Mouse (Mus musculus) adrenal gland, postnatal 14 days (tissue): ENCODE results near the gene Hid1. TPM values are rescaled to one million over a fixed set of nuclear protein-coding genes. Genes with fewer than 3 reads are reported as not detected.

Experiments
- DNase-seq: peaks from one replicate; pipeline ENCODE4 v3.0.0; 2021; ENCODE audit warnings: mixed read lengths
- total RNA-seq: library from RNA; stranded (reverse); gene quantifications from 2 replicates; pipeline ENCODE4 v1.2.3, GENCODE M21; 2021

Gene Hid1
- total RNA-seq, 1 experiment from 2014 or later, result 20.3 TPM

DNA sequence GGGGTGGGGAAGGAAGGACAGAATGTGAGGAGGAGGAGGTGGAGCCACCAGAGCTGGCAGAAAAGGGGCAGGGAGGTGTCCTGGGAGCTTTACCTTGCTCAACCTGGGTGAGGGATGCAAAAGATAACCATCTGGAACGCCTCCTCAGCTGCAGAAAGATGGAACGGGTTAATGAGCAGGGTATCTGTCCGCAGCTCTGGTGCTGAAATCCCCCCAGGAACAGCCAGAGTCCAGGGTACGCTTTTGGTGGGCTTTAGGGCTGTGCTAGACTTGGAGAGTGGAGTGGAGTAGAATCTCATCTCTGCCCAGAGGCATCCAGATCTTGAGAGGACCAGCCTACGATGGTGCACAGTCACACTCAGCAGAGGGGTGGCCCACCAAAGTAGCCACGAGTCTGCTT lies 31.4 kb downstream of the Hid1 start:
- DNase-seq, result no peak

DNA sequence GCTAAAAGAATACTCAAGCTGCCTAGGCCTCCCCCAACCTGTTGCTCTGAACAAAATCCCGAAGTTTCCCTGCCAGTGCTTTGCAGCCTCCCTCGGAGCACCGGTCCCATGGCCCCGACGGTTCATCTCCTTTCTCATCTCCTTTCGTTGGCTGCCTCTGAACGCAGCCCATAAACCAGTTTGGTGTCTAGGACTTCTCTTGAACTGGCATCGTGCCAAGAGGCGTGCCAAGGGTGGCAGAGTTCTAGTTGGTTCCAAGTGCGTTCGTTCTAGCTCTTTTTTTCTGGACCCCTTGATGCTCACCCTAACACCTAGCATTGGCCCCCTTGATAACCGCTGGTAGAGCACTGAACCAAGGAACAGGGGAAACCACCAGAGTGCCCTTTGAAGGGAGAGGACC lies 32.3 kb downstream of the Hid1 start:
- DNase-seq, result peak; percentile 60

DNA sequence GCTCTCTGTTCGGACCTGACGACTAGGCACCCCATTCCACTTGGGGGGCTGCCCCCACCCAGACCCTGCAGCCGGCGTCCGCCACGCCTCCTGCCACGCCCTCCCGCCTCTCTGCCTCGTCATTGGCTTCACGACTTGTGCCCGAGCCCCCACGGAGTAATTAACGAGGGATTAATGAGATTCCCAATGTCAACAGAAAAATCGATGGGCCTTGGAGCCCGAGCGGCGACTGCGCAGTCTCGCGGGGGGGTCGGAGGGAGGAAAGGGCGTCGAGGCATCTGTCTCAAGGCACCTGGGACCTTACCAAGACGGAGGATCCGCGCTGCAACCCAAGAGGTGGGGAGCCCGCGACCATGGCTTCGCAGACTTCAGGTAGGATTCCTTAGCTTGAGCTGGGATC lies 33.0 kb downstream of the Hid1 start, which contains the start of gene Otop3:
TSS of gene Otop3 (plus strand) at position 201 of the 400 bp plus-strand sequence.
- DNase-seq, result no peak

DNA sequence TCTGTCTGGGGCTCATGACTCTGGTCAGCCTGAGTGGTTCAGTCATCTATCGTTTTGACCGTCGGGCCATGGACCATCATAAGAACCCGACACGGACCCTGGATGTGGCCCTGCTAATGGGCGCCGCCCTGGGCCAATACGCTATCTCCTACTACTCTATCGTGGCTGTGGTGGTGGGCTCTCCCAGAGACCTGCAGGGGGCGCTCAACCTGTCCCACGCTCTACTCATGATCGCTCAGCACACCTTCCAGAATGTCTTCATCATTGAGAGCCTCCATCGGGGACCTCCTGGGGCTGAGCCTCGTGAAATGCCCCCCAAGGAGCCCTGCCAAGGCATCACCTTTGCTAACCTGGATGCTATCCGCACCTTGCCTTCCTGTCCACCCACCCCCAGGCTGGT lies 38.2 kb downstream of the Hid1 start:
- no peak for DNase-seq

DNA sequence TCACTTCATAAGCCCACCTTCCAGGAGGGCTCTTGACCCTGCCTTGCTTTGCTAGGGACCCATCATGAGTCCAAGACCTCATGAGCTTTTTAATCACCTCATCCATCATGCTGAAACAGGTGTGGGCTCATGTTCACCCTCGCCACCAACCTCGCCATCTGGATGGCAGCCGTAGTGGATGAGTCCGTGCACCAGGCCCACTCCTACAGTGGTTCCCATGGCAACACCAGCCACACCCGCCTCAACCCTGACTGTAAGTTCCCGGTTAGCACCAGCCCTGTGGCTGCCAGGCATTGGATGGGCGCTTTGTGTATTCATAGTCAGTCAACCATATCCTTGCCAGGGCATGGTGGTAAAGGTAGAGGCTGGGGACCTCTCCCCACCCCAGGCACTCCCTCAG lies 40.8 kb downstream of the Hid1 start:
- no peak for DNase-seq

DNA sequence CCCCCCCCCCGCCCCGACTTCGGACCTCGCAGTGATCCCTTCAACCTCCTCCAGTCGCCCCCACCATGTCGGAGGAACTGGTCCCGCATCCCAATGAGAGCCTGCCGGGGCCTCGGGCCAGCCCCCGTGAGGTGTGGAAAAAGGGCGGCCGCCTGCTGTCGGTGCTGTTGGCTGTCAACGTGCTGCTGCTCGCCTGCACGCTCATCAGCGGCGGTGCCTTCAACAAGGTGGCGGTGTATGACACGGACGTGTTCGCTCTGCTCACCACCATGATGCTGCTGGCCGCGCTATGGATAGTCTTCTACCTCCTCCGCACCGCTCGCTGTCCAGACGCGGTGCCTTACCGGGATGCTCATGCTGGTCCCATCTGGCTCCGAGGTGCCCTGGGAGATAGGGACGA lies 44.2 kb downstream of the Hid1 start:
- no peak for DNase-seq

DNA sequence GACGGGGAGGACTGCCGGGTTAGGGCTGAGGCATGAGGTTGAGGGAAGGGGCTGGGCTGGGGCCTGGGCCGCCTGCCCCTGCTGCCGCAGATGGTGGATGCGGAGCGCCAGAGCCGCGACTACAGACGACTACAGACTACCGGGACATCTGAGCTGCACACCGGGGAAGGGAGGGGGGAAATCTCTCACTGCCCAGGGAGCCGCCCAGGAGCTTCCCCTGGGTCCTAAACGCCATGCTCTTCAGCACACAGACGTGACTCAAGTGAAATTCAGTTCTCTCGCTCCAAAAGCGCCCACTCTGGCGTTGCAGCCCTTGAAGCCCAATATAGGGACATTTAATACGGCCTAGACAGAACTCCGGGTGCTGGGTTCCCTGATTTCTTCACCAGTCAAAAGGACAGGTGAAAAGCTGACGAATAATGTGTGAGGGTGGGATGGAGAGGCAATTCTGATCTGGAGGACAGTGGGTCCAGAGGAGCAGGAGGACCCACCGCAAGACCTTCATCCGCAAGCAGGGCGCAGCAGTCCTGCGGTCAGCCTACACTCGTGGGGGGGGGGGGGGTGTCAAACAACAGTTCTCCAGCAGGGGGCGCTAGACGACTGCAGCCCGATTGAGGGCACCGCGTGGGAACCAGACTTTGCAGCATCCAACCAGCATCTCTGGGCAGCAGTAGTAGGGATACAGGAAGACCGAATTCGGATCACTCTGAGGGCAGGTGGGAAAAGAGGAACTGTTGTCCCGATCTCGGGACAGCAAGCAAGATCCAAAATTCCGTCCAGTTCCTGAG lies 45.5 kb downstream of the Hid1 start, which contains the start of gene Ush1g:
TSS of gene Ush1g (minus strand) at position 136 of the 788 bp plus-strand sequence.
- DNase-seq, result peak; percentile 84

DNA sequence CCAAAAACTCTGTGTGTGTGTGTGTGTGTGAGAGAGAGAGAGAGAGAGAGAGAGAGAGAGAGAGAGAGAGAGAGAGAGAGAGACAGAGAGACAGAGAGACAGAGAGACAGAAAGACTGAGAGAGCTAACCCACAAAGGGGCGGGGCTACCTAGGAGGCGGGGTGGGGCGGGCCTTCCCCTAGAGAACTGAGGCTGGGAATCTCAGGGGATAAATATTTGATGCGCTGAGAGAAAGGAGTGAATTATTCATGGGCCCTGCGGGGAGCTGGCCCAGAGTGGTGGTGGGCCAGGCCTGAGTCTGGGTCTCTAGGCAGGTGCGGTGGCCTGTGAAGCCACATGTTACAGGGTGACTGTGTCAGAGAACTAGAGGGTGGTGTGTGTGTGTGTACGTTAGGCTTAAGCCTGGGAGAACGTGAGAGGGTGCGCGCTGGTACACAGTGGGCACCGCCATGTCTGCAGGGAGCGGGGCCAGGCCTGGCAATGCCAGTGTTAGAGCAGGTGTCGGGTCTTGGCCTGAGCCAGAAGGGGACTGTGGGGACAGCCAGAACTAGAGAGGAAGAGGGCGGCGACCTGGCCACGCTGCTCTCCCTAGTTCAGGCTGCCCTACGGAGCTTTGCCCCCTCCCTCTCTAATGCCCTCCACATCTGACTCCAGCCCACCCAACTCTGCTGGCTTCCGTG lies 47.7 kb downstream of the Hid1 start:
- no peak for DNase-seq

DNA sequence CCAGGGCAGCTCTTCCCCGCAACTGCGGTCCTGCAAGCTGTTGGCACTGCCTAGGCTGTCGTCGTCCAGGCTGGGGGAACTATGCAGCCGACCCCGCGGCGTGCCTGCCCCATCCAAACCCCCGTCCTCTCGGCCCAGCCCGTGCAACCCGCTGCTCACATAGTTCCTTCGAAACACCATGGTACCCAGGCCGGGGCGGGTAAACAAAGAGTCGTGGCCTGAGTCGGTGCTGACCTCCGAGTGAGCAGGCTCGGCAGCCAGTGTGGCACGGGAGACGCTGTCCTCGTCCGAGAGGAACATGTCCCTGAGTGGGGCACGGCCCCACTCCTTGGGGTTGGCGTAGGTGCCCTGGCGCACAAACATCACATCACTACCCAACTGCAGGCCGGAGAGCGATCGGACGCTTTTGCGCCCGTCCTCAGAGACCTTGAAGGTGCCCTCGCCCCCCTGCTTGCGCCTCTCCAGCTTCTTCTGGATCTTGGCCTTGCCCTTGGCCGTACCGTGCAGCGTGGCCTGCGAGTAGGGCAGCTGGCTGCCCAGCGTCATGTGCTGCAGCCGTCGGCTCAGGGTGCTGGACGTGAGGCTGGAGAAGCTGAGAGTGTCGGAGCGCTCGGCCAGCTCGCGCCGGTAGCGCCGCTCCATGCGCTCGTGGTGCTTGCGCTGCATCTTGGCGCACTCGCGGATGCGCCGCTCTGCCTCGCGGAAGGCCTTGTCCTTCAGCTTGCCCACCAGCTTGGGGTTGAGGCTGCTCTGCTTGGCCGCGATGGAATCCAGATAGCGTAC lies 49.1 kb downstream of the Hid1 start:
- peak; percentile 51 for DNase-seq

DNA sequence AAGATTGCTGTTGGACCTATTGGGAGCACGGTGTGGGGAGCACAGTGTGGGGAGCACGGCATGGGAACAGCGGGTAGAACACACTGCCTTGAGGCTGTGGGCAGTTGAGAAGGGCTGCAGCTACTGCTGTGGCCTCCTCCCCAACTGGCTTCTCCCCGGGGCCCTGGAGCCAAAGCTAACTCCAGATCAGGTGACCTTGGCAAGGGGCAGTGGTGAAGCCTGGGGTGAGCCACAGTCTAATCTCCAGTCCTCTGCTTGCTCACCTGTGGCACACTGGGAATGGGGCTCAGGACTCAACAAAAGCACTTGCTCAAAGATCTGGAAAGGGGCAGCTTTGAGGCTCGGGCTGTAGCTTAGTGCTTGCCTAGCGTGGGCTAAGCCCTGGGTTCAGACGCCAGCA lies 50.4 kb downstream of the Hid1 start:
- DNase-seq, result no peak

DNA sequence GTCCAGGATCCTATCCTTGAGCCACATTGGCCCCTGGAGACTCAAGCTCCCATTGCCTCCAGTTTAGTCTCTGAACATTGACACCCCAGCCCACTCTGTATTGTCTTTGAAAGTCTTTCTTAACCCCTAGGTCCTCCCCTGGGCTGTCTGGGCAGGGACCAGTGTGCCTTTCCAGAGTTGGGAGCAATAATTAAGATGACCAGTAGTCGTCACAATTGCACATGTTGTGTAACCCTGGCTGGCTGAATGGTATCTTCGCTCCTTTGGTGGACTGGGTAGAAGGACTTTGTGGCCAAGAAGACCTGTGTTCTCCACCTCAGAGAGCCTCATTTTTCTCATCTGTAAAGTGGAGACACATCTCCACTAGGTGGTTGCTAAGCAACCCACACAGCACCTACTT lies 53.3 kb downstream of the Hid1 start:
- peak; percentile 39 for DNase-seq

DNA sequence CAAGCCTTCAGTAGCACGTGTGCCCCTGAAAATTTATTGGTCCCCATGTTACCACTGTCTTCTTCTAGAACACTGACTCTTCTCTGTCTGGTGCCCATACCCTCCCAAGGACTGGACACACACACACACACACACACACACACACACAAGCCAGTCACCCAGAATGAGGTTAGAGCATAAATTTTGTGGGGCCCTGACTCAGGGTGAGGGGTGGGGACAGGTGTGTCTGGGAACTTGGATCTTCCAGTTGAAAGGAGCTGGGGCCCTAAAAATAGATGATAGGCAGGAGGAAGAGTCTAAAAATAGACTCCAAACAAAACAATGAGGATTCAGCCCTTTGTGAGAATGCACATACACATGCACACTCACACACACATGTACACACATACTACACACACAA lies 58.8 kb downstream of the Hid1 start:
- DNase-seq, result no peak

DNA sequence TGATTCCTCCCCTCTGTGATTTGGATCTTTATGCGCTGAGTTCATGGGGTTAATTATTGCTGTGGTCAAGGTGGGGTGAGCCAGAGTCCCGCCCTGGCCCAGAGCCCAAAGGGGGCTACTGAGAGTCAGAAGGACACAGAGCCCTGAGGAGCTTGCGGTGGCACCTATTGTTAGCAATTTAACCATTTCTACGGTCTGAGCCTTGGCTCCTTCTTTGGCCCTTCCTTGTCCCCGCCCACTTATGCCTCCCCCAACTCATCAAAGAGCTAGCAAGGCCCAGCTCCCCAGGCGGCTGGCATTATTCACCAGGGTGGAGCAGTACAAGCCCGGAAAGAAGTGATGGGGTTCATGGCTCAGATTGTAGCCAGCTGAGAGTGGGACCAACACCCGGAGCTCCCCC lies 60.7 kb downstream of the Hid1 start, which contains the start of gene Otop2:
TSS of gene Otop2 (plus strand) at position 301 of the 400 bp plus-strand sequence.
- no peak for DNase-seq

DNA sequence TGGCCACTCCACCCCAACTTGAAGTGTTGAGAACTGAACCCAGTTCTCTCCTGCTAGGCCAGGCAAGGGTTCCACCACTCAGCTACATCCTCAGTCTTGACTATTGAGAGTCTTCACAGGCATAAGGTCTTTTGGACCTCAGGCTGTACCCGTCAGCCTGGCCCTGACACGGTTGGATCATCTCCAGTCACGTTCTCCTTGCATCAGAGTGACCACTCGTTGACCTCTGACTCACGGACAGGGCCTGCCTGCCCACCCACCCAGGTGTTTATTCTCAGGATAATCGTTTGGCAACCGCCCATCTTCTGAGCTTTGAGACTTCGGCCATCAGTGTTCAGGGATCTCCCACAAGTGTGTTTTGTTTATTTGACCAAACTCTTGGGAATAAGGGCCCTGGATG lies 64.4 kb downstream of the Hid1 start:
- DNase-seq, result peak; percentile 46

DNA sequence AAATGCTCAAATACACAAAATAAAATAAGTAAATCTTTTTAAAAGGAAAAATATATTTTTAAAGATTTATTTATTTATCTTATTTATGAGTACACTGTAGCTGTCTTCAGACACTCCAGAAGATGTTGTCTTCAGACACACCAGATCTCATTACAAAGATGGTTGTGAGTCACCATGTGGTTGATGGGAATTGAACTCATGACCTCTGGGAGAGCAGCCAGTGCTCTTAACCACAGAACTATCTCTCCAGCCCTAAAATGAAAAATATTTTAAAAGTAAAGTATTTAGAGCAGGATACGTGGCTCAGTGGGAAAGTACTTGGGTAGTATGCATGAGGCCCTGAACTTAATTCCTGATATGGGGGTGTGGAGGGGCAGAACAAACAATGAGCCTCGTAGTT lies 66.2 kb downstream of the Hid1 start:
- no peak for DNase-seq

DNA sequence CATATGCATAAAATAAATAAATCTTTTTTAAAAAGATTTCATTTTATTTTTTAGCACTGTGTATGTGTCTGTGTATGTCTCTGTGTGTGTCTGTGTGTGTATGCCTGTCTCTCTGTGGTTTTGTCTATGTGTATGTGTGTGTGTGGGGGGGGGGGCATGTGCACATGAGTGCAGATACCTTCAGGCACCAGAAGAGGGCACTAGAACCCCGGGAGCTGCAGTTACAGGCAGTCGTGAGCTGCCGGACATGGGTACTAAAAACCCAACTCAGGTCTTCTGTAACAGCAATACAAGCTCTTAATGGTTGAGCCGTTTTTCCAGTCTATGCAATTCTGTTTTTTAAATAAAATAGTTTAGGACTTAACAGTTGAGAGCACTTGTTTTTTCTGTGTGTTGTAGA lies 66.8 kb downstream of the Hid1 start:
- DNase-seq, result no peak

DNA sequence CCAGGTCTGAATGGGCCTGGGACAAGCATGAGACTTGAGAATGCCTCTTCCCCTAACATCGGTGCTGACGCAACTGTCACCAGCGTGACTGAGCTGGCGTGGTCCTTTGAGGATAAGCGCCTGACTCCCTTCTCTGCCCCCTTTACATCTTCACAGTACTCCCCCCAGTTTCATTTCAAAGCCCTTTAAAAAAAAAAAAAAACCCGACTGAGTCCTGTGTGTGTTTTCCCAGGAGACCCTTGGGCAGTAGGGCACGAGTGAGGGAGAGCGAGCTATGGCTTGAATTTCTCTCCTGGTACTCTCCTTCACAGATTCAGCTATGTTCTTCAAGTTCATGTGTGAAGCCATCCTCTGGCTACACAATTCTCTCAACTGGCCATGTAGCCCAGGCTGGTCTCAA lies 69.4 kb downstream of the Hid1 start:
- DNase-seq, result no peak

Other genes starting within 250 kb of the Hid1 start
- 0.52 and 1.4 TPM in 2 replicates for gene Cd300lf, start 233.8 kb downstream of the Hid1 start, total RNA-seq
- 23.0 and 24.3 TPM in 2 replicates for gene Slc9a3r1, start 204.4 kb downstream of the Hid1 start, total RNA-seq
- gene Tmem104, start 180.3 kb downstream of the Hid1 start, total RNA-seq, result 9.0 and 15.7 TPM in 2 replicates
- 26.4 and 30.6 TPM in 2 replicates for gene Nat9, start 179.9 kb downstream of the Hid1 start, total RNA-seq
- gene Grin2c, start 100.5 kb downstream of the Hid1 start, total RNA-seq, result 0.90 and 0.96 TPM in 2 replicates
- gene Fdxr, start 90.7 kb downstream of the Hid1 start, total RNA-seq, result 592 and 605 TPM in 2 replicates
- 18.4 and 21.2 TPM in 2 replicates for gene Fads6, start 70.1 kb downstream of the Hid1 start, total RNA-seq
- not detected in 2 replicates for gene Otop2, start 60.6 kb downstream of the Hid1 start, total RNA-seq
- 0.33 and 0.38 TPM in 2 replicates for gene Ush1g, start 45.7 kb downstream of the Hid1 start, total RNA-seq
- not detected in 2 replicates for gene Otop3, start 33.0 kb downstream of the Hid1 start, total RNA-seq
- 61.5 and 66.2 TPM in 2 replicates for gene Cdr2l, start 14.2 kb upstream of the Hid1 start, total RNA-seq
- 136 and 146 TPM in 2 replicates for gene Mrpl58, start 36.0 kb upstream of the Hid1 start, total RNA-seq
- gene Atp5h, start 52.2 kb upstream of the Hid1 start, total RNA-seq, result 857 and 919 TPM in 2 replicates
- gene Kctd2, start 52.4 kb upstream of the Hid1 start, total RNA-seq, result 39.1 and 45.2 TPM in 2 replicates
- not detected in 2 replicates for gene Trim80, start 72.8 kb upstream of the Hid1 start, total RNA-seq
- 1.2 and 1.3 TPM in 2 replicates for gene Slc16a5, start 94.7 kb upstream of the Hid1 start, total RNA-seq
- 6.9 and 9.1 TPM in 2 replicates for gene Armc7, start 107.9 kb upstream of the Hid1 start, total RNA-seq
- gene Nt5c, start 124.1 kb upstream of the Hid1 start, total RNA-seq, result 73.8 and 89.8 TPM in 2 replicates
- gene Jpt1, start 146.6 kb upstream of the Hid1 start, total RNA-seq, result 99.8 and 101 TPM in 2 replicates
- gene Sumo2, start 168.5 kb upstream of the Hid1 start, total RNA-seq, result 262 and 272 TPM in 2 replicates
- gene Nup85, start 196.7 kb upstream of the Hid1 start, total RNA-seq, result 40.7 and 52.8 TPM in 2 replicates
- gene Mrps7, start 236.2 kb upstream of the Hid1 start, total RNA-seq, result 81.0 and 87.7 TPM in 2 replicates
- gene Gga3, start 236.3 kb upstream of the Hid1 start, total RNA-seq, result 19.5 and 23.8 TPM in 2 replicates
- gene Mif4gd, start 245.2 kb upstream of the Hid1 start, total RNA-seq, result 98.2 and 112 TPM in 2 replicates